Comparison of ENCODE assay signal across 9 mouse cellular contexts in the genomic region with DNA sequence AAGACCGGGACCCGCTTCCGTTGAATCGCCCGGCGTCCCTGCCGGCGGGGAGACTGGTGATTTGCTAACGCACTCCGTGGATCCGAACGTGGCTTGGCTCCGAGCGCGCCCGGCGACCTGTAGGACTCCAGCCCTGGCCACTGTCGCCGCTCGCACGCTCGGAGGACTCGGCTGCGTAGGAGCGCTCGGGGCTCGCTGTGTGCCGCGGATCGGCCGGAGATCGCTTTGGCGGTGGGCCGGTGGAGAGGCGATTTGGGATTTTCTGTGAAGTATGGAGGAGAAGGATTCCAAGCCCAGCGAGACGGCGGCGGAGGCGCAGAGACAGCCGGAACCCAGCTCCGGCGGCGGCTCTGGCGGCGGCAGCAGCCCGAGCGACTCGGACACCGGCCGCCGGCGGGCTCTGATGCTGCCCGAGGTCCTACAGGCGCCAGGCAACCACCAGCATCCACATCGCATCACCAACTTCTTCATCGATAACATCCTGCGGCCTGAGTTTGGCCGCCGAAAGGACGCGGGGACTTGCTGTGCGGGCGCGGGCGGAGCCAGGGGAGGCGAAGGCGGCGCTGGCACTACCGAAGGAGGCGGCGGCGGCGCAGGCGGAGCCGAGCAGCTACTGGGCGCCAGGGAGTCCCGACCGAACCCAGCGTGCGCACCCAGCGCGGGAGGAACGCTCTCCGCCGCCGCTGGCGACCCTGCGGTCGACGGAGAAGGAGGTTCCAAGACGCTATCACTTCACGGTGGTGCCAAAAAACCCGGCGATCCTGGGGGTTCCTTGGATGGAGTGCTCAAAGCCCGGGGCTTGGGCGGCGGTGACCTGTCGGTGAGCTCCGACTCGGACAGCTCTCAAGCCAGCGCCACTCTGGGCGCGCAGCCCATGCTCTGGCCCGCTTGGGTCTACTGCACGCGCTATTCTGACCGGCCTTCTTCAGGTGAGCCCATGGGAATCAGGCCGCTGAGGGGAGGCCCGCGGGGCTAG. TPM values are rescaled to one million over a fixed set of nuclear protein-coding genes. Genes with fewer than 3 reads are reported as not detected.
DNase-seq lines count a peak whose midpoint lies in the region; ATAC-seq and TF ChIP-seq lines count a peak whose summit lies in the region.
"Had no signal": no experiment of that assay in that cellular context is flagged by ENCODE, and none has a peak within 500 bp of the region (broad histone marks: within the 10 kb centered on the region; RNA-seq: fewer than 3 reads in every experiment).

No protein-coding gene starts in this region.

- no peak overlapping the region for H3K27ac ChIP-seq in left cerebral cortex, adult 2 months
- H3K27ac ChIP-seq in limb, embryonic 12.5 days: no peak overlapping the region

- peak overlapping the region; percentile 76 for H3K4me2 ChIP-seq in limb, embryonic 12.5 days

- ATAC-seq in limb, embryonic 12.5 days (ENCODE audit: insufficient number of reproducible peaks, insufficient read depth, low FRiP score, low TSS enrichment, low read depth): no peak

- peak overlapping the region; percentile 45; the same call in 1 of the 2 replicates for H3K9ac ChIP-seq in limb, embryonic 12.5 days (replicated peaks)

- intact Hi-C loops in left cerebral cortex, adult 2 months (cut with DNase I): loop anchor here (5.0 kb wide), 1 partner anchor 1311 kb away; the partner anchor contains the start of gene Mnx1
- intact Hi-C loops in left cerebral cortex, postnatal 25 days (cut with DNase I): no loop called here
- intact Hi-C loops in left cerebral cortex, postnatal 14 days (cut with DNase I): loop anchor here (5.0 kb wide), 1 partner anchor 1306 kb away; no protein-coding TSS in a partner anchor

- TF ChIP-seq CTCF in left cerebral cortex, adult 2 months (IDR thresholded peaks at IDR 0.05): no peak

- no peaks in the 10 kb centered on the region for H3K9me3 ChIP-seq in limb, embryonic 12.5 days

- peak overlapping the region; percentile 6 for H3K4me3 ChIP-seq in left cerebral cortex, adult 2 months
- H3K4me3 ChIP-seq in limb, embryonic 12.5 days (replicated peaks): peak overlapping the region; percentile 42

- DNase-seq in left cerebral cortex, adult 2 months (ENCODE audit: extremely low spot score in 1 of 2, low spot score in 2 of 2): peak in 1 of 2 experiments; percentile 12
- DNase-seq in left cerebral cortex, postnatal 25 days (ENCODE audit: low spot score in 2 of 2): no peak
- DNase-seq in adrenal gland, adult 2 months: peak; percentile 79
- DNase-seq in embryo, embryonic 9.5 days (ENCODE audit: extremely low spot score): peak; percentile 71
- peak; percentile 32 for DNase-seq in heart, postnatal 4 days
- peak; percentile 36 for DNase-seq in naive thymus-derived CD4-positive, alpha-beta T cell, adult 2 months (ENCODE audit: low read depth)
- DNase-seq in left cerebral cortex, postnatal 14 days (ENCODE audit: low spot score in 2 of 2): no peak

- under 1% methylated on average over 107 of the region's 111 CpGs for WGBS in limb, embryonic 12.5 days

- peaks cover 96% of the 10 kb centered on the region for H3K27me3 ChIP-seq in limb, embryonic 12.5 days

- H3K36me3 ChIP-seq in limb, embryonic 12.5 days: no peaks in the 10 kb centered on the region

- peaks cover 23% of the 10 kb centered on the region for H3K4me1 ChIP-seq in limb, embryonic 12.5 days (replicated peaks)

RNA-seq across cellular contexts. Expression of gene En2, which starts 1.1 kb away (rescaled TPM):
- total RNA-seq in left cerebral cortex, adult 2 months (2021): under 1 TPM; 0.09 to 0.59 TPM
- under 1 TPM; 0.14 to 0.25 TPM for total RNA-seq in left cerebral cortex, postnatal 25 days (2021)
- under 1 TPM; 0.07 to 0.17 TPM for total RNA-seq in adrenal gland, adult 2 months (2021)
- polyA plus RNA-seq in adrenal gland, adult 2 months (2012; rRNA removed): 0.12 and 0.19 TPM in 2 replicates
- total RNA-seq in heart, postnatal 4 days (2021): not detected
- not detected in 2 replicates for polyA plus RNA-seq in limb, embryonic 12.5 days (2016; fragmentation: Nextera tagmentation; extraction: Ambion mirVana)
- total RNA-seq in left cerebral cortex, postnatal 14 days (2021): under 1 TPM; 0.13 to 0.44 TPM
- polyA plus RNA-seq: large intestine, adult 2 months had no signal

Comparison
In these comparisons a context has a peak if more than half of its experiments do, and no peak if none do; other contexts are left out.
1. DNase-seq: peak in adrenal gland, adult 2 months (single experiment), embryo, embryonic 9.5 days (single experiment), heart, postnatal 4 days (single experiment) and naive thymus-derived CD4-positive, alpha-beta T cell, adult 2 months (single experiment); none in left cerebral cortex, postnatal 25 days (0 of 2) and left cerebral cortex, postnatal 14 days (0 of 2).